Mouse (Mus musculus) kidney, postnatal 0 days (tissue): ENCODE results near the gene Asic2. TPM values are rescaled to one million over a fixed set of nuclear protein-coding genes. Genes with fewer than 3 reads are reported as not detected.
A peak's percentile ranks its signal among the peaks of the same experiment; 100 is the strongest.

Experiments used
- ATAC-seq: fragments of 200-750 bp; cut with Nextera tagmentation; replicated peaks from 2 replicates; pipeline ENCODE4 v1.8.0; 2017; ENCODE audit warnings: low read depth, moderate number of reproducible peaks, moderate TSS enrichment, moderate library complexity; ENCODE audit not compliant: low FRiP score
- DNase-seq: peaks from one replicate; pipeline ENCODE4 v3.0.0-alpha.2; 2016; ENCODE audit warnings: low spot score
- H3K27ac ChIP-seq: fragments of 300-500 bp; sonication (generic); 2 replicates; pipeline ENCODE4 v1.5.1; 2014; ENCODE audit warnings: mild to moderate bottlenecking
- H3K27me3 ChIP-seq: fragments of 300-500 bp; sonication (generic); 2 replicates; pipeline ENCODE4 v1.6.1; 2014; ENCODE audit warnings: low read length, mixed read lengths; ENCODE audit not compliant: insufficient read depth
- H3K36me3 ChIP-seq: fragments of 300-500 bp; sonication (generic); 2 replicates; pipeline ENCODE4 v1.6.1; 2014; ENCODE audit warnings: low read length, mixed read lengths; ENCODE audit not compliant: insufficient read depth
- H3K4me1 ChIP-seq: fragments of 300-500 bp; sonication (generic); replicated peaks from 2 replicates; pipeline ENCODE4 v1.6.1; 2014; ENCODE audit warnings: antibody characterized with exemption, low read length, mixed read lengths; ENCODE audit not compliant: insufficient read depth
- H3K4me2 ChIP-seq: fragments of 300-500 bp; sonication (generic); 2 replicates; pipeline ENCODE4 v1.6.1; 2014; ENCODE audit warnings: mild to moderate bottlenecking, low read length, moderate library complexity, mixed read lengths
- H3K4me3 ChIP-seq: fragments of 300-500 bp; sonication (generic); replicated peaks from 2 replicates; pipeline ENCODE4 v1.5.1; 2014; ENCODE audit warnings: low read depth, low read length
- H3K9ac ChIP-seq: fragments of 300-500 bp; sonication (generic); 2 replicates; pipeline ENCODE4 v1.6.1; 2014; ENCODE audit warnings: low read depth, low read length
- H3K9me3 ChIP-seq: fragments of 300-500 bp; sonication (generic); replicated peaks from 2 replicates; pipeline ENCODE4 v1.6.1; 2016; ENCODE audit warnings: low read length, inconsistent platforms, mixed read lengths
- CTCF ChIP-seq: IDR thresholded peaks from 2 replicates; pipeline ENCODE4 v1.5.1; 2016; ENCODE audit warnings: antibody characterized with exemption, low read depth, mild to moderate bottlenecking, moderate library complexity
- WGBS: fragments of 180-500 bp; shearing (Covaris S2); extraction: QIAGEN DNeasy Blood & Tissue Kit; methylation state at CpG from one replicate; pipeline ENCODE4 v1.1.7; 2014; 5-methylcytosine and 5-hydroxymethylcytosine counted together
- polyA plus RNA-seq: library from polyadenylated mRNA; unstranded; fragments of >200 nt; fragmentation: Nextera tagmentation; extraction: Ambion mirVana; gene quantifications from 2 replicates; pipeline ENCODE4 v1.2.1, GENCODE M21; 2015

The Asic2 gene
- polyA plus RNA-seq, 1 experiment from 2014 or later: 2.6 TPM

GRCm38 (mm10) chr11:81597601-81598000, 370.7 kb downstream of the Asic2 start:
- Histone ChIP-seq H3K9me3 (no peaks in the 10 kb centered on the region), H3K4me1 (no peaks in the 10 kb centered on the region), H3K27me3 (no peaks in the 10 kb centered on the region), H3K36me3 (no peaks in the 10 kb centered on the region), H3K4me3 (no peak overlapping the region), H3K27ac (no peak overlapping the region), H3K9ac (no peak overlapping the region), H3K4me2 (no peak overlapping the region)
- WGBS: 83% methylated on average over 5 of the region's 5 CpGs
- DNase-seq (no peak), ATAC-seq (no peak)
- TF ChIP-seq CTCF: no peak

GRCm38 (mm10) chr11:81595235-81595634, 373.0 kb downstream of the Asic2 start:
- no peaks in the 10 kb centered on the region for H3K9me3 ChIP-seq
- no peak overlapping the region for H3K27ac ChIP-seq
- H3K36me3 ChIP-seq: no peaks in the 10 kb centered on the region
- no peaks in the 10 kb centered on the region for H3K27me3 ChIP-seq
- ATAC-seq (no peak), DNase-seq (peak; percentile 55)
- H3K4me1 ChIP-seq: no peaks in the 10 kb centered on the region
- H3K4me2 ChIP-seq: no peak overlapping the region
- H3K9ac ChIP-seq: no peak overlapping the region
- WGBS: 58% methylated on average over 2 of the region's 2 CpGs
- no peak for TF ChIP-seq CTCF
- no peak overlapping the region for H3K4me3 ChIP-seq

GRCm38 (mm10) chr11:81592776-81593175, 375.5 kb downstream of the Asic2 start:
- H3K27me3 ChIP-seq: no peaks in the 10 kb centered on the region
- ATAC-seq (no peak), DNase-seq (no peak)
- no peak overlapping the region for H3K27ac ChIP-seq
- no peaks in the 10 kb centered on the region for H3K4me1 ChIP-seq
- 39% methylated on average over 5 of the region's 5 CpGs for WGBS
- no peaks in the 10 kb centered on the region for H3K36me3 ChIP-seq
- no peak overlapping the region for H3K4me3 ChIP-seq
- TF ChIP-seq CTCF: no peak
- no peak overlapping the region for H3K9ac ChIP-seq
- no peak overlapping the region for H3K4me2 ChIP-seq
- no peaks in the 10 kb centered on the region for H3K9me3 ChIP-seq

GRCm38 (mm10) chr11:81590911-81591310, 377.3 kb downstream of the Asic2 start:
- Histone ChIP-seq H3K4me1 (no peaks in the 10 kb centered on the region), H3K9ac (no peak overlapping the region), H3K36me3 (no peaks in the 10 kb centered on the region), H3K4me3 (no peak overlapping the region), H3K27me3 (no peaks in the 10 kb centered on the region), H3K4me2 (no peak overlapping the region), H3K27ac (no peak overlapping the region), H3K9me3 (no peaks in the 10 kb centered on the region)
- no peak for ATAC-seq
- peak; percentile 67 for DNase-seq
- WGBS: 77% methylated on average over 4 of the region's 4 CpGs
- TF ChIP-seq CTCF: peak; percentile 70

- WGBS: 12% methylated on average over 10 of the region's 10 CpGs
Observed at GRCm38 (mm10) chr11:81588630-81589029, 379.6 kb downstream of the Asic2 start.

GRCm38 (mm10) chr11:81587942-81588341, 380.3 kb downstream of the Asic2 start:
- Histone ChIP-seq H3K4me3 (no peak overlapping the region), H3K4me1 (no peaks in the 10 kb centered on the region), H3K9me3 (no peaks in the 10 kb centered on the region), H3K4me2 (no peak overlapping the region), H3K27me3 (no peaks in the 10 kb centered on the region), H3K36me3 (no peaks in the 10 kb centered on the region), H3K27ac (no peak overlapping the region), H3K9ac (no peak overlapping the region)
- WGBS: 70% methylated on average over 17 of the region's 17 CpGs
- no peak for ATAC-seq
- DNase-seq: no peak
- TF ChIP-seq CTCF: no peak

More at GRCm38 (mm10) chr11:81588630-81589029, 379.6 kb downstream of the Asic2 start:
- Histone ChIP-seq H3K27me3 (no peaks in the 10 kb centered on the region), H3K9ac (no peak overlapping the region), H3K4me3 (no peak overlapping the region), H3K9me3 (no peaks in the 10 kb centered on the region), H3K4me2 (no peak overlapping the region), H3K27ac (no peak overlapping the region), H3K36me3 (no peaks in the 10 kb centered on the region), H3K4me1 (no peaks in the 10 kb centered on the region)
- peak; percentile 81 for TF ChIP-seq CTCF
- DNase-seq (peak; percentile 66), ATAC-seq (no peak)

GRCm38 (mm10) chr11:81587114-81587513, 381.1 kb downstream of the Asic2 start:
- no peaks in the 10 kb centered on the region for H3K4me1 ChIP-seq
- 75% methylated on average over 9 of the region's 9 CpGs for WGBS
- no peaks in the 10 kb centered on the region for H3K27me3 ChIP-seq
- no peaks in the 10 kb centered on the region for H3K9me3 ChIP-seq
- H3K27ac ChIP-seq: no peak overlapping the region
- H3K36me3 ChIP-seq: no peaks in the 10 kb centered on the region
- no peak for DNase-seq
- H3K4me2 ChIP-seq: no peak overlapping the region
- H3K9ac ChIP-seq: no peak overlapping the region
- TF ChIP-seq CTCF: no peak
- H3K4me3 ChIP-seq: no peak overlapping the region
- ATAC-seq: no peak
